Mouse (Mus musculus) mouse trophoblast stem cell (cell line): ENCODE data around the gene Mettl15.

ENCODE experiments used
- in situ Hi-C, 2 experiments: fragments of 300-500 bp; cut with MseI, MboI; formaldehyde crosslinking; loops; 2 replicates in 1 of 2; 3 replicates in 1 of 2; pipeline ENCODE4 v1.15.1; 2025

The Mettl15 gene

DNA sequence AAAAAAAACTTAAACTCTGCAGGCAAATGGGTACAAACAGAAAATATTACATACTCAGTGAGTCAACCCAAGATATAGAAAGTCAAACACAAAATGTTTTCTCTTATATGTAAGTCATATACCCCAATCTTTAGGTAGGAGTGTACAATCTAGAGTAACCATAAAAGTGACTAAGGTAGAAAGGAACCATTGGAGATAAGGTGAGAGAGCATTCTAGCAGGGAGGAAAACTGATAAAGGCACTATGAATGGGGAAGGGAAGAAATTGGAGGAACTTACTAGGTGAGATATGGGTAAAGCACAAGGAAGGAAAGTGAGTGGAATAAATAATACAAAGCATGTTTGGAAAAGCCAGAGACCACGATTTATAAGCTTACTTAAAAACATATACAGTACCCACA is 122.0 kb downstream of the Mettl15 start:
- in situ Hi-C loops = no loop called here

DNA sequence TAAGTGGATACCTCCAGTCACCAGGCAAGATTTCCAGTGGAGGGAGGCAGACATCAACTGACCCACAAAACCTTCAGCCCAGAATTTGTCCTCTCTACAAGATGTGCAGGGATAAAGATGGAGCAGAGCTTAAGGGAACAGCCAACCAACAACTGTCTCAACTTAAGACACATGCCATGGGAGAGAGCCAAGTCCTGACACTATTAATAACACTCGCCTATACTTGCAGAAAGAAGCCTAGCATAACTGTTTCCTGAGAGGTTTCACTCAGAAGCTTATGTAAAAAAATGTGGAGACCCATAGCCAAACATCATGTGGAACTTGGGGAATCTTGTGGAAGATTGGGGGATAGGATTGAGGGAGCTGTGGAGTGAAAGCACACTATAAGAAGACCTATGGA is 124.4 kb downstream of the Mettl15 start:
- in situ Hi-C loops = no loop called here

DNA sequence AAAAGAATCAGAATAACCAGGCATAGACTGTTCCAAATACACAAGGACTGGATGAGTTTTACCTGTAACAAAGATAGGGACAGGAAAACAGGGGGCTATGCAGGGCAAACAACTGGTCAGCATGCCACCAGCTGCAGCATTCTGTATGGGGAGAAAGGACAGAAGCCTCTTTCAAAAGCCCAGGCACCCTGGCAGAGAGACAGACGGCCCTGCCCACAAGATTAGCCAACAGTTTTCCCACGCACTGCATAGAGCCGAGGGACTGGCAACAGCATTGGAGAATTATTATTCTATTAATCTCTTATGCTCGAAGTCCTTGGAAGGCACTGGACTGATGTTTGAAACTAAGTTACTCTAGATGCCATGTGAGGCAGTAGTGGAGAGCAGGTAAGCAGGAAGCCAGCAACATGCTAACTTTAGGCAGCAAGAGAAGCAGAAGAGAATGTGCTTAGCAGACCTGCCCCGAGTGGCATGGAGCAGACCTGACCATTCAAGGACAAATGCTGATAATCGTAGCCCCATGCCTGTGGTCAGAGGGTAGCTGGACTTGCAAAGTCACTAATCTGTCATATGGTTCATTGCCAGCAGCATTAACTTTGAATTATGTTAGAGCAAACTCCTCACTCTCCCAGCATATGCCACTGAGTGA is 127.0 kb downstream of the Mettl15 start:
- in situ Hi-C loops = no loop called here

GRCm38 (mm10) chr2:109147292-109147691 is 133.3 kb downstream of the Mettl15 start:
- in situ Hi-C loops = no loop called here

GRCm38 (mm10) chr2:109144410-109144809 is 136.1 kb downstream of the Mettl15 start:
- in situ Hi-C loops = no loop called here

- in situ Hi-C loops = no loop called here
Observed at GRCm38 (mm10) chr2:109140330-109140729, 140.2 kb downstream of the Mettl15 start.

DNA sequence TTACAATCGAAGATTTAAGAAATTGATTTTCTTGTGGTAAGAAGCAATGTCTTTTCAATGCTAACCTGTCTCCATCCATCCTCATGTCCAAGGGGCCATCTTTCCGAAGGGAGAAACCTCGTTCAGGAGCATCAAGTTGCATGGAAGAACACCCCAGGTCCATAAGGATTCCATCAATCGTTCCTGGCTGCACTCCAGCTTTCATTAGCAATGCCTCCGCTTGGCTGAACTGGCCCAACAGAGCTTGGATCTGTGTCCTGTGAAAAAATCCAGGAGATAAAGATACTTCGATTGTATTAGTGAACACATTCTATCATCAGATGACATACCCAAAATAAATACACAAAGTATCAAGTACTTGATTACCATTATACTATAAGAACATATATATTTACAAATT is 143.3 kb downstream of the Mettl15 start:
- in situ Hi-C loops = no loop called here

DNA sequence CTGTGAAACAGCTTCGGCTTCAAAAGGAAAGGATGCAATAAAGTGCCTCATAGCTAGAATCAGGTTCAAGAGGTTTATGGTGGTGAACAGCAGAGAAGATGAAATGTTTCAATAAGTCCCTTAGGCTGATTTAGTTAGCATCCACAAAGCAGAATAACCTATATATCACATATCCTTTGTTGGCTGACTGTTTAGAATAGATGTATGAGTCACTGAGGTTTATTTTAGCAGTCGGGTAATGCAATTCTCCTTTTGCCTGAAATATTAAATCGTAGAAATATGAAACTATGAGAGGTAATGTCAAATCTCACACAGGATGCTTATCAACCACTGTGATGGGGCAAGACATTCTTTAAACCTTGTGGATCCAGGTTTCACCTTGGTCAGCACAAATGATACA is 149.8 kb downstream of the Mettl15 start:
- in situ Hi-C loops = no loop called here

GRCm38 (mm10) chr2:109129921-109130320 is 150.6 kb downstream of the Mettl15 start:
- in situ Hi-C loops = no loop called here

DNA sequence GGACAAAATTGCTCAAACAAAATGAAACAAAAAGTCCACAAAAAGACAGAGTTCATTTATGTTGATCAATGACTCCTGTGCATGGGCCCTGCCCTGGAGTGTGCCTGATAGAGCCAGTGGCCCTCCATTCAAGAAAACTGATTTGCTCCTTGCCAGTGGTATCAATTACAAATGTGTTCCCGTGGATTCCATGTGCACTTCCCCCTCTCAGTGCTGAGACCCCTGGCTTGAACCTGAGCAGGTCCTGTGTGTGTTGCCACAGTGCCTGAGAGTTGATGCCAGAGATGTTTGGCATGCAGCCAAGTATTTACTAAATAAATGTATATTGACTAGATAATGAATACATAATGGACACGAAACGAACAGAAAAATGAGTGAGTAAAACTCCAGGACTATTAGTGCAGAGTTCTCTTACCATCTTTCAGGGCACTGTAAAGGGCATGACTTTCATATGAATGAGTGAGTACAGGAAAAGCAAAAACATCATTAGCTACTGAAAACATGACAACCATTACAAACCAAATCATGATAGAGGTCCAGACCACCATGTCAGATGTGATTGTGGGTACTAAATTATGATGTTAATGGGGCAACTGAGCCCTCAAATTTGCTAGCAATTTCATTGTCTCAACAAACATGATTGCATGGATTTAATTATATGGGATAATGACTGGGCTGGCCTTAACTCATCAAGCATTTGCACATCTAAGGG is 174.6 kb downstream of the Mettl15 start:
- in situ Hi-C loops = no loop called here

DNA sequence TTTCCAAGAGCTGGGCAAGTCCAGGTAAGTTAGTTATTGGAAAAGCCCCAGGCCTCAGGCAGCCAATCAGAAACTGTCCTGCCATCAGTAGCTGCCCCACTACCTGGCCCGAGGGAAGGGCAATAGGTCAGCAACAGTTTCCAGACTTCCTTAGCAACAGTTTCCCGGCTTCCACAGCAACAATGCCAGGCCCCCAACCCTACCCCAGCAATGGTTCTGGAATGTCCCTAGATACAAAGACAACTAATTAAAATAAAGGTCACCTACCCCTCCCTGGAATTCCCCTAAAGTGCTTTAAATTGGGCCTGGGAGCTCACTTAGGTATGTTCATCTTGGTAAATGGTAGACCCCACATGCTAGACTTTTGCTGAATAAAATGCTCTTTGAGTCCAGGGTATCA is 230.9 kb downstream of the Mettl15 start:
- in situ Hi-C loops = no loop called here
